In genomic region chr9:9899070-9899469, GRCm38 (mm10) we compare ENCODE assay signal across 11 mouse cellular contexts.
A peak's percentile ranks its signal among the peaks of the same experiment; 100 is the strongest.
DNase-seq lines count a peak whose midpoint lies in the region; ATAC-seq and TF ChIP-seq lines count a peak whose summit lies in the region.
"Had no signal": no experiment of that assay in that cellular context is flagged by ENCODE, and none has a peak within 500 bp of the region (broad histone marks: within the 10 kb centered on the region; RNA-seq: fewer than 3 reads in every experiment).

No protein-coding gene starts in this region.

- H3K36me3 ChIP-seq in forebrain, embryonic 12.5 days (replicated peaks): no peaks in the 10 kb centered on the region
- no peaks in the 10 kb centered on the region for H3K36me3 ChIP-seq in forebrain, embryonic 11.5 days (ENCODE audit: control insufficient read depth, insufficient read depth, low read length)
- H3K36me3 ChIP-seq in midbrain, embryonic 14.5 days (ENCODE audit: control insufficient read depth, insufficient read depth, low read length): no peaks in the 10 kb centered on the region
- H3K36me3 ChIP-seq: lung, embryonic 15.5 days had no signal

- no peak overlapping the region for H3K9ac ChIP-seq in forebrain, embryonic 12.5 days
- H3K9ac ChIP-seq in forebrain, embryonic 11.5 days (ENCODE audit: low read length): no peak overlapping the region
- H3K9ac ChIP-seq in midbrain, embryonic 14.5 days (replicated peaks; ENCODE audit: low read length): no peak overlapping the region
- H3K9ac ChIP-seq: lung, embryonic 15.5 days had no signal

- H3K4me1 ChIP-seq in forebrain, embryonic 12.5 days: 0 out of 2 replicates have a peak, but pooled peaks cover 3% of the 10 kb centered on the region
- no peaks in the 10 kb centered on the region for H3K4me1 ChIP-seq in forebrain, embryonic 11.5 days (replicated peaks; ENCODE audit: control insufficient read depth, insufficient read depth, low read length)
- H3K4me1 ChIP-seq in cerebellum, adult 2 months (ENCODE audit: control insufficient read depth, insufficient read depth, low read length): no peaks in the 10 kb centered on the region
- no peaks in the 10 kb centered on the region for H3K4me1 ChIP-seq in midbrain, embryonic 14.5 days (ENCODE audit: control insufficient read depth, insufficient read depth, low read length)
- H3K4me1 ChIP-seq: lung, embryonic 15.5 days had no signal

- no peak overlapping the region for H3K4me3 ChIP-seq in forebrain, embryonic 12.5 days (replicated peaks)
- H3K4me3 ChIP-seq in forebrain, embryonic 11.5 days (ENCODE audit: low read depth, low read length): no peak overlapping the region
- no peak overlapping the region for H3K4me3 ChIP-seq in cerebellum, adult 2 months (replicated peaks; ENCODE audit: insufficient read depth, low read depth, low read length)
- no peak overlapping the region for H3K4me3 ChIP-seq in midbrain, embryonic 14.5 days (replicated peaks; ENCODE audit: low read depth, low read length)
- H3K4me3 ChIP-seq: heart, adult 2 months; lung, embryonic 15.5 days had no signal

- no peaks in the 10 kb centered on the region for H3K27me3 ChIP-seq in forebrain, embryonic 12.5 days
- H3K27me3 ChIP-seq in forebrain, embryonic 11.5 days (ENCODE audit: control insufficient read depth, insufficient read depth, low read length): no peaks in the 10 kb centered on the region
- H3K27me3 ChIP-seq in cerebellum, adult 2 months (ENCODE audit: control insufficient read depth, insufficient read depth, low read length): no peaks in the 10 kb centered on the region
- H3K27me3 ChIP-seq in midbrain, embryonic 14.5 days (ENCODE audit: control insufficient read depth, insufficient read depth, low read length): no peaks in the 10 kb centered on the region
- H3K27me3 ChIP-seq: lung, embryonic 15.5 days had no signal

- H3K4me2 ChIP-seq in forebrain, embryonic 12.5 days: no peak overlapping the region
- H3K4me2 ChIP-seq in forebrain, embryonic 11.5 days (ENCODE audit: low read depth, low read length, severe bottlenecking): no peak overlapping the region
- no peak overlapping the region for H3K4me2 ChIP-seq in midbrain, embryonic 14.5 days (ENCODE audit: low read length)
- H3K4me2 ChIP-seq: lung, embryonic 15.5 days had no signal

- TF ChIP-seq POLR2A in cerebellum, adult 2 months (IDR thresholded peaks at IDR 0.05; ENCODE audit: borderline replicate concordance, insufficient read depth, low read length): no peak

- no peak overlapping the region for H3K27ac ChIP-seq in forebrain, embryonic 12.5 days
- H3K27ac ChIP-seq in forebrain, embryonic 11.5 days (ENCODE audit: low read depth, low read length): no peak overlapping the region
- no peak overlapping the region for H3K27ac ChIP-seq in cerebellum, adult 2 months (ENCODE audit: insufficient read depth, low read length)
- H3K27ac ChIP-seq in midbrain, embryonic 14.5 days (replicated peaks; ENCODE audit: low read depth, low read length): no peak overlapping the region
- H3K27ac ChIP-seq: heart, adult 2 months; kidney, postnatal 0 days; lung, embryonic 15.5 days had no signal

- H3K9me3 ChIP-seq in forebrain, embryonic 12.5 days: no peaks in the 10 kb centered on the region
- H3K9me3 ChIP-seq in forebrain, embryonic 11.5 days (ENCODE audit: control insufficient read depth, low read length): no peaks in the 10 kb centered on the region
- no peaks in the 10 kb centered on the region for H3K9me3 ChIP-seq in midbrain, embryonic 14.5 days (ENCODE audit: control insufficient read depth, low read length)
- H3K9me3 ChIP-seq: lung, embryonic 15.5 days had no signal

- WGBS in forebrain, embryonic 12.5 days: 59% methylated on average over 5 of the region's 5 CpGs
- 78% methylated on average over 5 of the region's 5 CpGs for WGBS in forebrain, embryonic 11.5 days
- 3% methylated on average over 5 of the region's 5 CpGs for WGBS in cerebellum, adult 2 months
- 65% methylated on average over 5 of the region's 5 CpGs for WGBS in midbrain, embryonic 14.5 days

- ATAC-seq in forebrain, embryonic 12.5 days (ENCODE audit: low FRiP score): peak; percentile 53; the same call in 1 of the 2 replicates
- no peak for ATAC-seq in forebrain, embryonic 11.5 days (replicated peaks; ENCODE audit: low FRiP score)
- ATAC-seq in midbrain, embryonic 14.5 days (ENCODE audit: low FRiP score, low TSS enrichment): no peak

- DNase-seq in forebrain, embryonic 11.5 days (ENCODE audit: low spot score): no peak
- DNase-seq in cerebellum, adult 2 months: peak; percentile 81 to 92
- DNase-seq in layer of hippocampus, adult 11-12 months (ENCODE audit: low spot score): peak; percentile 80
- peak; percentile 35 for DNase-seq in midbrain, embryonic 14.5 days
- DNase-seq in urinary bladder, postnatal 14 days (ENCODE audit: low spot score): no peak
- DNase-seq in ovary, postnatal 14 days (ENCODE audit: low spot score): no peak
- DNase-seq in adrenal gland, adult 8-10 months: no peak

- TF ChIP-seq CTCF in cerebellum, adult 2 months (IDR thresholded peaks at IDR 0.05; ENCODE audit: borderline replicate concordance, insufficient read depth, low read depth, low read length): no peak

Comparison
In these comparisons a context has a peak if more than half of its experiments do, and no peak if none do; other contexts are left out.
1. DNase-seq: peak in cerebellum, adult 2 months (2 of 2), layer of hippocampus, adult 11-12 months (single experiment) and midbrain, embryonic 14.5 days (single experiment); none in forebrain, embryonic 11.5 days (single experiment), urinary bladder, postnatal 14 days (single experiment), ovary, postnatal 14 days (single experiment) and adrenal gland, adult 8-10 months (single experiment).